Mouse (Mus musculus) ovary, postnatal 14 days (tissue): ENCODE results near the gene Unc13a.

Experiments
- DNase-seq: peaks from one replicate; pipeline ENCODE4 v3.0.0; 2022; ENCODE audit warnings: low spot score

The Unc13a gene

DNA sequence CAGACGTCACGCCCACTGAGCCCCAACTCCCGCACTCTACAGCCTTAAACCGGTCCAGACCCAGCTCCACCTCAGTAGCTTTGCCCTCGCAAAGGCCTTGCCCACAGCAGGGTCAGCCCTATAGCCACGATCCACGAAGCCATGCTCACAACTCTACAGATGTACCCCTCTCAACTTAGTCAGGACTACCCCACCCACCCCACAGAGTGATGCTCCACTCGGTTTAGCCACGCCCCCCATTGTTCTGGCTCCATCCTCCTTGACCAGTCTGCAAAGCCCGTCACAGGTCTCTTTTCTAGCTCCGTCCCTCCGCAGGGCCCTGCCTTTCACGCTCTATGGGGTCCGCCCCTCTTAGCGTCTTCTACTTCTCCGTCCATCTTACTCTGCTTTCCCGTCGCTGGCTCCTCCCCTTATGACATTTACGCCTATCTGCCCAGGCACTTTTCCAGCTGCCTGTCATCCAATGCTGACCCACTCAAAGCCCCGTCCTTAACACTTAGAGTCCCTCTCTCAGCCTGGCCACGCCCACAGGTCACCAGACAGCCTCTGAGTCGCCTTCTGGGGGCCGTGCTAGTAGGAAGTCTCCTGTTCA, 14.7 kb upstream of the Unc13a start:
- DNase-seq = no peak

DNA sequence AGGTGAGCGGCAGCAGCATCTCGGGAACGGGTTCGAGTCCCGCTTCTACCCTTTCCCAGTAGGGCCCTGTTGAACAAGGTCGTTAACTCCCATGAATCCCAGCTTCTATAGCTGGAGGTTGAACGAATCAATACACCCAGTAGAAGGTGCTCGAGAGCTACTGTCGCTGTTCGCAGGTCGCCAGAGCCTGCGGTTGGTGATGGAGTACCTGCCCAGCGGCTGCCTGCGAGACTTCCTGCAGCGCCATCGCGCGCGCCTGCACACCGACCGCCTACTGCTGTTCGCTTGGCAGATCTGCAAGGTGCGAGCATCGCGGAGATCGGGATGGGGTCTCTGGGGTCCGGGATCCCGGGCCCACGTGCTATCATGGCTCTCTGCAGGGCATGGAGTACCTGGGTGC, 14.0 kb upstream of the Unc13a start:
- DNase-seq = no peak

DNA sequence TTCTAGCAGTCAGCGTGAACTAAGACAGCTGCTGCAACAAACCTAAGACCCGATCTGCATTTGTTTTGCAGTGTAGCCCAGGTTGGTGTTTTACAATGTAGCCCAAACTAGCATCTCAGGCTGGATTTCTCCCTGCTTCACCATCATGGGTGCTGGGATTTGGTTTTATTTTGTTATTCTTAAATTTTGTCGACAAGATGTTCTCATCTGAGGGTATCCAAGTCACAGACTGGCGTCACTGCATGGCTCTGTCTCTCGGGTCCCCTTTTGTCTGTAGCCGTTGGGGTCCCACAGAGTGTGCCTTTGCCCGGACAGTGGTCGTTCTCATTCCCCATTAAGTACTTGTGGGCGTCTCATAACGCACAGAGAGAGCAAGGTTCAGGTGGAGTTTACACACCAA, 13.1 kb upstream of the Unc13a start:
- no peak for DNase-seq

DNA sequence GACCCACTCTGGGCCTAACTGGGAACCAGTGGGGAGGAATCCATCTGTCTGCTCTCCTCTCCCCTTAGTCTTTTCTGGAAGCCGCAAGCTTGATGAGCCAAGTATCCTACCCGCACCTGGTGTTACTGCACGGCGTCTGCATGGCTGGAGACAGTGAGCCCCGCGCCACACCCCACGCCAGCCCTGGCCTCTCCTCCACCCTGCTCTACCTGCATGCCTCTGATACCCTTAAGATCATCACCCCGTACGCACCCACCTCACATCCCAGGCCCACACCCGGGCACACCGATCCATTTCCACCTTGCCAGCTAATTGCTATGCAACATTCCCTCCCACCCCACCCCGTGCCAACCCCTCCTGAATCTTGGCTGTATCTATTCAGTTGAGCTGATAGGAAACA, 11.3 kb upstream of the Unc13a start:
- no peak for DNase-seq

DNA sequence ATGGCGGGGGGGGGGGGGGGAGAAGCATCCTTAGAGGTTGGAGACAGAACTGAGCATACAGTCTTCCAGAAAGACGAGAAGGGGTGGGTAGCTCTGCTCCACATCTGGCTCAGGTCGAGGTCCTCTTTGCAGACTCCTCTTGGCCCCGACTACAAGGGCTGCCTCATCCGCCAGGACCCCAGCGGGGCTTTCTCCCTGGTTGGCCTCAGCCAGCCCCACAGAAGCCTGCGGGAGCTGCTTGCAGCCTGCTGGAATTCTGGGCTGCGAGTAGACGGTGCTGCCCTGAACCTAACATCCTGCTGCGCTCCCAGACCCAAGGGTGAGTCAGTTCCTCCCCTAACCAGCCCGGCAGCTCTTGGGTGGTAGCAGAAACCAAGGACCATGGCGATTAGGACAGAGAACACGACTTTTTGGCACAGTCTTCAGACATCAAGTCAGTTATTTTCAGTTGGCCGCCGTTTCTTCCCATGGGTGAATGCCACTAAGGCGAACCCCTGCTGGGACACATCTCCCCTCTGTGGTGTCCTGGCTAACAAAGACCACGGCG, 9.9 kb upstream of the Unc13a start:
- DNase-seq = no peak

DNA sequence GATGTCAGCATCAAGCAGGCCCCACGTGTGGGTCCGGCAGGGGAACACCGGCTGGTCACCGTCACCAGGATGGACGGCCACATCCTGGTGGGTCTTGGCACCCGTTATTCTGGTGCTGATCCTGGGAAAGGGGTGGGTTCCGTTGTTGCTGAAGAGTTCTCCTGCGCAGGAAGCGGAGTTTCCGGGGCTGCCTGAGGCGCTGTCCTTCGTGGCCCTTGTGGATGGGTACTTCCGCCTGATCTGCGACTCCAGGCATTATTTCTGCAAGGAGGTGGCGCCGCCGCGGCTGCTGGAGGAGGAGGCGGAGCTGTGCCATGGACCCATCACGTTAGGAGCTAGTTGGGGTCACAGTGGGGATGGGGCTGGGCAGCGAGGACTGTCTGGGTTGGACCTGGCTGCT, 8.9 kb upstream of the Unc13a start:
- no peak for DNase-seq

DNA sequence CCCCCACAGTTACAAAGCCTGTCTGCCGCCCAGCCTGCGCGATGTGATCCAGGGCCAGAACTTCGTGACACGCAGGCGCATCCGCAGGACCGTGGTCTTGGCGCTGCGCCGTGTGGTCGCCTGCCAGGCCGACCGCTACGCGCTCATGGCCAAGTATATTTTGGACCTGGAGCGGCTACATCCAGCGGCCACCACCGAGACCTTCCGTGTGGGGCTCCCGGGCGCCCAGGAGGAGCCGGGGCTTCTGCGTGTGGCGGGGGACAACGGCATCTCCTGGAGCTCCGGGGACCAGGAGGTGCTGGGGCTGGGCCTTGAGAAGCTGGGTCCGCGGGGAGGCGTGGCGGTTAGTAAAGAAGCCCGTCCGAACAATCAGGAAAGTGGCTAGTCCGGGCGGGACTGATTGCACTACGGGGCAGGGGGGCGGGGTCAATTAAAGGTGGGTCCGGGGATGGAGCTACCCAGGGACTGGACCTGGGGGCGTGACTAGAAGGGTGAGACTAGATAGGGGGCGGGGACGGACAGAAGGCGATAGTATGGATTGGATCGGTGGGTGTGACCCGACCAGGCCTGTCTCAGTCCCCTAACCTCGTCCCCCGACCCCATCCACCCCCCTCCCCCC, 8.1 kb upstream of the Unc13a start:
- no peak for DNase-seq

DNA sequence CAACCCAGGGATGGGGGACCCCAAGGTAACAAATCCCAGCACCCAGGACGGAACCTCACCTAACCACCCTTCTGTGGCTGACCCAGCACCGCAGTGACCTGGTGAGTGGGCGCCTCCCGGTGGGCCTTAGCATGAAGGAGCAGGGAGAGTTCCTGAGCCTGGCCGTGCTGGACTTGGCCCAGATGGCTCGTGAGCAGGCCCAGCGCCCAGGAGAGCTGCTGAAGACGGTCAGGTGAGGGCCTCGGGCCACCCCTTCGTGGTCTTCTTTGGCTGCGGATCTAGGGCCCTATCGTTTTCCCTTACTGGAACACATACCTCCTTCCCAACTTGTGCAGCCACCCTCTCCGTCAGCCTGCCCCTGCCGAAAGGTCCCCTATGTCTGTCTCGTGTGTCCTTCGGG, 7.6 kb upstream of the Unc13a start:
- no peak for DNase-seq

DNA sequence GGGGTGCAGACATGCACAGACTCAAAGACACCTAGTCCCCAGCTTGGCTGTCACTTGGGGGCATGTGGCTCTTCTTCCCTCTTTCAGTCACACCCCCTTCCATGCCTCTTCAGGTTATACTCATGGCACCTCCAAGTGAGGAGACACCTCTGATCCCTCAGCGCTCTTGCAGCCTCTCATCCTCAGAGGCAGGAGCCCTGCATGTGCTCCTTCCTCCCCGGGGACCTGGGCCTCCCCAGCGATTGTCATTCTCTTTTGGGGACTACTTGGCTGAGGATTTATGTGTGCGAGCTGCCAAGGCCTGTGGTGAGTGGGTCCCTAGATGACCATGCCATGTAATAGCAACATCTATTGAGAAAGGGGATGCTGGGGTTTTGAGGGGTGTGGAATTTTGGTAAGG, 6.7 kb upstream of the Unc13a start:
- no peak for DNase-seq

DNA sequence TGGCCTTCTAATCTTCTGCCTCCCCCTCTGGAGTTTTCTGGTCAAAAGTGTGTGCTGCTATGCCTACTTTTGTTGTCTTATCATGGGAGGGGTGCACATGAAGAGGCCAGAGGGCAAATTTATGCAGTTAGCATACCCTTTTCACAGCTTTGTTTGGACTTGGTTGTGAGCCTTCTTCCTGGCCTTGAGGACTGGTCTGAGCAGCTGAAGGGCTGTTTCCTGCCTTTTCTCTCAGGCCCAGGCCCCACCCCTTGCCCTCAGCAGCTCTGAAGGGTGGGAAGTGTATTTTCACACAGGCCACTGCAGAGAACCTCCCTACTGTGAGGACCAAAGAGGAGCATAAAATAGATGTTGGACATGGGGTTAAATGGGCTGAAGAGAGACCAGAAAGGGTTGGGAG, 6.0 kb upstream of the Unc13a start:
- DNase-seq = no peak

DNA sequence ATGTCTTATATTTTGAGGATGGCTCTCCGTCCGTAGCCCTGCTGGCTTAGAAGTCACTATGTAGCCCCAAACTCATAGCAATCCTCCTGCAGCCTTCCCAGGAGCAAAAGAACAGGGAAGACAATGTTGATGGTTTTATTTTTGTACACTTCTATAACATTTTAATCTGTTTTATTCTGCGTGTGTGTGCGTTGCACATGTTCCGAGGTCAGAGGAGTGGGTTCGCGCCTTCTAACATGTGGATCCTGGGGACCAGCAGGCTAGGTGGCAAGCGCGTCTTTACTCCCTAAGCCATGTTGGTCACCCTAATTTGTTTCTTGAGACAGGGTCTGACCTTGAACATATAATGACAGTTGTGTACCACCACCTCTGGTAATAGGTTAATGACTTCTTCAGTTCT, 5.2 kb upstream of the Unc13a start:
- DNase-seq = no peak

DNA sequence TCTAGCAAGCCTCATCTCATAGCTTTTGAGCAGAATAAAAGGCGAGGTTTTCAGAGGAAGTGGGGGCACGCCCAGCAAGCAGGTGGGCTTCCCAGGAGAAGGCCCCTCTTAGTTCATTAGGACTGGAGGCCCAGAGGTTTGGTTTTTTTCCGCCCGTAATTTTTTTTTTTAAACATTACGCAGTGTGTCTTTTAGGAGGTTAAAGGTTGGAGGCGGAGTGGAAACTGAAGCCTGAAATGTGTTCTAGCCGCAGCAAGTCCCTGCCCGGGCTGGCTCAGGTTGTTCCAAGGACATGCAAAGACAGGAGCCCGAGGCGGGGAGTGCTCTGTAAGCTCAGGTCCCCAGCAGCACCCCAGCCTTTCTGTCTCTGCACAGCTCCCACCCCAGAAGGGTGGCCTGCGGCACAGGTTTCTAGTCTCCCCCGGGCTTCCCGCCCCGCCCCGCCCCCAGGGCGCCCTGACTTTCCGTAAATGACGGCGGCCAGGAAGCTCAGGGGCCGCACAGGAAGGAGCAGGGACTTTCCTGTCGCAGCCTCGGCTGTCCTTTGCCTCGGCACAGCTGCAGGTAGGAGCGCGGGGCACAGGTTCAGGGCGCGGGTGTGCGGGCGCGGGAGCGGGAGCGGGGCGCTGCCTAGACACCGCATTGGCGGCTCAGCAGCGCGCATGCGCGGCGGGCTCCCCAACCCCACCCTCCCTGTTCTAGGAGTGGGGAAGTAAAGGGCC, 4.6 kb upstream of the Unc13a start, which contains the start of gene Jak3:
TSS of gene Jak3 (plus strand) at position 277 of the 722 bp plus-strand sequence.
- no peak for DNase-seq

DNA sequence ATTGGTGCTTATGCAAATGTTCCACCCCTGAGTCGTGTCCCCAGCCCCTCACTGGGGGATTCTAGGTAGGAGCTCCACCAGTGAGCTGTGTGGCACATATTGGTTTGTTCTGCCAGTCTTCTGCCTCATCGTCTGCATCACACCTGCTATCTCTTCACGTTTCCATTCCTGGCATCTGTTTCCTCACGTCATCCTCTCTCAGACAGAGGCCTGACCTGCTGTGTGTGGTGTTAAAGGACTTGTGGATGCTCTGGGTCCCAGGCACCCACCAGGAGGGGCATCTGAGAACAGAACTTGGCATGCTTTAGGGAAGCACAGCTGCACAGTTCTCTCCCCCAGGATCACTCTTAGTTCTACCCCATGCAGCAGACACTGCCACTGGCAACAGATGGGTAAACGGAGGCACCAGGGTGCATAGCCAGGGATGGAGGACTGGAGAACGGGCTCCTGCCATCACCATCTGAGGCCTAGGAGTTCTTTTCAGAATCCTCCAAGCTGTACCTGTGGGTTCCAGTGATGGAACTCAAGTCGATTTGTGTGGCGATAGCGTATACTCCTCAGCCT, 4.0 kb upstream of the Unc13a start:
- no peak for DNase-seq

DNA sequence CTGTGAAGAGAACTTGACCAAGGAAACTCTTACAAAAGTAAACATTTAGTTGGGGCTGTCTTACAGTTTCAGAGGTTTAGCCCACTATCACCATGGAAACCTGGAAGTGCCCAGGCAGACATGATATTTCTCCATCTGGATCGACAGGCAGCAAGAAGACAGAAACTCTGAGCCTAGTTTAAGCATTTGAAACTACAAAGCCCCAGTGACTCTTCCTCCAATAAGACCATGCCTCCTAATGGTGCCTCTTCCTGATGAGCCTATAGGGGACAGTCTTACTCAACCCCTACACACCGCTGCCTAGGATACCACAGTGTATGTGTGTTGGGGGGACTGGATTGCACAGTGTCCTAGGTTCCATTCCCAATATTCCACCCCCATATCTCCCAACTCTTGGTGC, 2.5 kb upstream of the Unc13a start:
- no peak for DNase-seq

DNA sequence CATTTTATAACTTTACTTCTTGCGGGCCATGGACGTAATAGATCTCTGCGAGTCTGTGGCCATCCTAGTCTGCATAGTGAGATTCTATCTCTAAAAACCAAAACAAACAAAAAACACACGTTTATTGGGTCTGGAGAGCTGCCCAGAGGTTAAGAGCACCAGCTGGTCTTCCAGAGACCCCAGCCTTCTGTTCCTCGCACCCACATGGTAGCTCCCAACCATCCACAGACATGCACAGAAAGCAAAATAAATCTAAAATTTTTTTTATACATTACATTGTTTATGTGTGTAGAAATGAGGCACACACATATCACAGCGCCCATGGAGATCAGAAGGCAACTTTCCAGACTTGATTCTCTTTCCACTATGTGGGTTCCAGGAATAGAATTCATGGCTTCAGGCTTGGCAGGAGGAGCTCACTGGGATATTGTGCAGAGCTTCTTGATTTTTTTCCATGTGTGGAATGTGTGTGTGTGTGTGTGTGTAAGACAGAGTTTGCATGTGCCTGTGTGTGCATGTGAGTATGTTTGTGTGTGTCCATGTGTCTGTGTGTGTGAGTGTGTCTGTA, 695 bp upstream of the Unc13a start:
- no peak for DNase-seq

DNA sequence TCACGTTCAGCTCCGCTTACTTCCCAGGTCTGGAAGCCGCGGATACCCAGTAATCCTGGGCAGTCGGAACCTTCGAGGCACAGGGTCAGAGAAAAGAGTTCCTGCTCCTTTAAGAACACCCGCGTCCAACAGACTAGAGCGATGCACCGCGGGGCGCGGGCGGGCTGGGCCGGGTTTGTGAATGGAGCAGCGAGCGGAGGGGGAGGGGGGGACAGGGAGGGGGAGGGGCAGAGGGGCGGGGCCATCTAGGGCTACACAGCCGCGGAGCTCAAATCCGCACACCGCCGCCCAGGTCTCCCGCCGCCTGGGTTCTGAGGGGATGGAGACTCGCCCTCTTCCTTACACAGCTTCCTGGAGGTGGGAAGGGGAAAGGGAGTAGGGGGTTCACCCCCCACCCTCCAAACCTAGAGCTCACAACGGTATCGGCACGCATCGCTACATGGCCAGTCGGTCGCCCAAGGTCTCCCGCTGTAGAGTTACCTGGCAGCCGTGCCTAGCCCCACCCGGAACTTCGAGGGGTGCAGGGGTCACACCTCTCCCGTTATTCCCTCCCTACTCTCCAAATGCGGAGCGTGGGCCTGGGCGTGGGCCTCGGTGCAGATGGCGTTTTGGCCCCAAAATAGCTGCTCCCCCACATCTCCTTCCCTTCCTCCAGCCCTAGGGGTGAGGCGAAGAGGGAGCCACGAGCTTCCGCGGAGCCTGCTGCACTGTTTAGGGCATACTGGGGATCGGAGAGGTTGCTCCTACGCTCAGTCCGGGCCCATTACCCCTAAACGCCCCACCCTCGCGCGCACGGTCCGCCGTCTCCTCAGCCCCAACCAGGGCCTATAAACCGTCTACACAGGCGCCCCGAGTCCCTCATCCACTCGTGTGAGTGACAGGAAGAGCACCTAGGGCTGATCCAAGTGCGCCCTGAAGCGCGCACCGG, 672 bp downstream of the Unc13a start:
- DNase-seq = no peak

DNA sequence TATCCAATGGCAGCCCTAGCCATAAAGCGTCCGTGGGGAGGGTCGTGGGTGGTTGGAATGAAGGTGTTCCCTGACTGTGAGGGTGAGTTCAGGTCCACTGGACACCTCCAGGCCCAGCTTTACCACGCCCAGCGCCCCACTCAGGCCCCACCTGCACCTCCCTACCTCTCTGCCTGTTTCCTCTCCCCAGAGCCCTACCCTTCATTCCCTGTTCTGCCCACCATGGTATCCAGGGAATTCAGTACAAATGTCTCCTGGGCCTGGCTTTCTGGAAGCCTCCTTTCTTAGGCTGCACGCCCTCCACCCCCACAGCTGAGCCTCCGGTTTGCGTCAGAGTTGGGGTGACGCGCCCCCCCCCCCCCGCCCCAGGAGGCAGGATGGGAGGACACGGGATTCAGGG, 1.4 kb downstream of the Unc13a start:
- DNase-seq = no peak

DNA sequence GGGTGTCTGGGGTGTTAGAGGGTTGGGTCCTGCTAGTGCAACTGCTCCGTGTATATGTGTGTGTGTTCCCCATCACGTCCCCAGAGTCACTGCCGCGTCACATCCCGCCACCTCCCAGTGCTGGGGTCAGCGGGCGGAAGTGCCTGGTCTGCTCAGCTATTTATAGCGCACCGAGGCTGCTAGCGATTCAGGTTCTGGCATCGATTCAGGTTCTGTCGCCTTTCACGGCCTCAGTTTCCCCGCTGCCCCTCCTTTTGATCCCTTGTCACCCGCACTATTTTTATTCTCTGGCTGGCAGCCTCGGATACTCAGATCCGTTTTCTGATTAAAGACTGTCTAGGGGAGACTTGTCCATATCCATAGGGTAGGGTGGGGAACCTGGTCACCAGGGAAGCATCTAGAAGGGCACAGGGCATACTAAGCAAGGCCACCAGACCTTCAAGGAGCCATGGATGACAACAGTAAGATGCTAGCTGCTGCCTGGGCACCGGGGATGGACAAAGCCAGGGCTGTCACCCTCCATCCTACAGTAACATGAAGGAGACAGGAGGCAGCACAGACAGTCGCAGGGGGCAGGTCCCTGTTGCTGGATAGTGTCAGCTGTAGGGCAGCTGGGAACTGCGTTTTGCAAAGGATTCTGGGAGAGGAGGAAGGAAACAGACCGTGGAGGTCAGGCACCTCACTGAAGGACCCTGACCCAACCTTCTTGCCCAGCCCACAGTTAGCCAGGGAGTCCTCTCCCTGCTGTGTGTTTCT, 3.2 kb downstream of the Unc13a start:
- DNase-seq = no peak

DNA sequence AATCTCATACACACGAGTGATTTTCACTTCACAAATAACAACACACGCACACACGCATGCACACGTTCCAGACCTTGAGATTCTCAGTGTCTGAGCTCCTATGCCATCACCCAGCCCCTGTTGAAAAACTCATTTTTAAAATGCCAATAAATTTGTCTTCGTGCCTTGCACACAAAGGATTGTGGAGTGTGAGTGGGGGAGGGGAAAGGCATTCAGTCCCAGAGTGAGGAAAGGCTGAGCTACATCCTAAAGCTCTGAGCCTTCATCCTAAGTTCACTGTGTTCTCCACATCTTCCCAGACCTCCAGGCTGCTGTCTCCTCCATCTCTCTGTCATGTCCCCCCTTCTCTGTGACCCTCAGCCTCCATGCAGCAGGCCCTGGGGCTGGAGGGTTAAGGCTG, 4.3 kb downstream of the Unc13a start:
- DNase-seq = no peak

DNA sequence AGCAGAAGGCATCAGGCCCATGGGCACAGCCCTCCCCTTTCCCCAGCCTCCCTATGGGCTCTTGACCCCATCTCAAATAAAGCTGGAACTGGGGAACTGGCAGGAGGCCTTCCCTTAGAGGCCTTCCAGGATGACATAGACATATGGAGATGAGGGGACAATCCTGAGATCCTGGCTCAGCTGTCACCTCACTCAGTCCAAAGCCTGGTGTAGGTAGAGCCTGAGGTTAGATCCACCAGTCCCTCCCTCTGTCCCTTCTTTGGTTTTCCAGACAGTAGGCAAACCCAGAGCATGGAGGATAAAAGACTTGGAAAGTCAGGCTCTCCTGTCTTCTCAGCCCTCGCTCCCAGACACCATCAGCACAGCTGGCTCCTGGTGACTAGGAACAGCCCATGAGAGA, 4.7 kb downstream of the Unc13a start:
- no peak for DNase-seq
